Mouse (Mus musculus) T-helper 17 cell (primary cell): ENCODE measurements around the gene Msto1.
"Not testable (repeated sequence)": the region's sequence is repeated elsewhere in the genome, so short reads cannot be mapped to it uniquely, and the experiment has no call there.

Experiments used
- in situ Hi-C, 2 experiments: fragments of 300-600 bp; cut with MboI, MseI; formaldehyde crosslinking; loops; 1 replicate in 1 of 2; 2 replicates in 1 of 2; pipeline ENCODE4 v1.15.1; 2025; ENCODE audit warnings: high pct_unique_total_duplicates in 2 of 2

Gene Msto1

GRCm38 (mm10) chr3:88905209-88905608 is 8.6 kb downstream of the Msto1 start:
- in situ Hi-C loops, result loop anchor here in 1 of 2 experiments (10.0 kb wide), 1 partner anchor 1590 kb away; the partner anchor contains the start of gene Snapin

- in situ Hi-C loops, result loop anchor here in 1 of 2 experiments (10.0 kb wide), 1 partner anchor 1590 kb away; the partner anchor contains the start of gene Snapin
Measured at GRCm38 (mm10) chr3:88904803-88905202, 9.0 kb downstream of the Msto1 start.

GRCm38 (mm10) chr3:88893011-88893410 is 20.8 kb downstream of the Msto1 start:
- in situ Hi-C loops, result loop anchor here in 1 of 2 experiments (5.0 kb wide), 1 partner anchor 81 kb away; no protein-coding TSS in a partner anchor

GRCm38 (mm10) chr3:88882536-88882935 is 31.3 kb downstream of the Msto1 start:
- in situ Hi-C loops, result not testable (repeated sequence)

GRCm38 (mm10) chr3:88868449-88868848 is 45.4 kb downstream of the Msto1 start:
- in situ Hi-C loops, result loop anchor here (5.0 kb wide), 1 partner anchor 81 kb away; no protein-coding TSS in a partner anchor

GRCm38 (mm10) chr3:88867177-88867576 is 46.6 kb downstream of the Msto1 start:
- in situ Hi-C loops, result loop anchor here (5.0 kb wide), 1 partner anchor 80 kb away; no protein-coding TSS in a partner anchor

- in situ Hi-C loops, result loop anchor here (5.0 kb wide), 1 partner anchor 79 kb away; no protein-coding TSS in a partner anchor
Measured at GRCm38 (mm10) chr3:88866735-88867134, 47.1 kb downstream of the Msto1 start.

- in situ Hi-C loops, result no loop called here
Measured at GRCm38 (mm10) chr3:88862129-88862528, 51.7 kb downstream of the Msto1 start.

GRCm38 (mm10) chr3:88855837-88856236 is 58.0 kb downstream of the Msto1 start:
- in situ Hi-C loops, result no loop called here
